Mouse (Mus musculus): ENCODE data around the gene Tbcd. TPM values are rescaled to one million over a fixed set of nuclear protein-coding genes. Genes with fewer than 3 reads are reported as not detected.
A peak's percentile ranks its signal among the peaks of the same experiment; 100 is the strongest.

Gene Tbcd
- polyA plus RNA-seq, 1 experiment: not detected

DNA sequence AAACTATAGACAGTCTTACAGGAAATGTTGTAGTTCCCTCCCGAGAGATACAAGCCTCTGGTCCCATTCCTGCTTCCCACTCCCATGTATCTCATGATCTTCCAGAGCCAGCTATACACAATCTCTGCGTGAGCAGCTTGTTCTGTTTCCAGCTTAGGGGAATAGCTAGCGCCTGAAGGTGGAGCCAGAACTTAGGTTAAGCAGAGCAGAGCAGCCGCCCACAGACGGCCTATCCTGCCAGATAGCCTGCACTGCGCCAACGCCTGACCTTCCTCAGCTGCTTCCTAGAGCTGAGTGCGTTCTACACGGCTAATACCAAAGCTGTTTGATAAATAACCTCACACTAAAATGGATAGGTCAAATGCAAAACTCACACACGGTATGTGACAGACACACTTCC lies 198.2 kb downstream of the Tbcd start:
- Histone ChIP-seq H3K4me1 (ENCODE audit: control insufficient read depth, insufficient read depth, low read length) (0 out of 2 replicates have a peak, but pooled peaks cover 2% of the 10 kb centered on the region), H3K4me3 (ENCODE audit: insufficient read depth, low read depth, low read length) (no peak overlapping the region), H3K27ac (ENCODE audit: insufficient read depth, low read depth, low read length) (no peak overlapping the region)
- TF ChIP-seq POLR2A (IDR thresholded peaks at IDR 0.05; ENCODE audit: insufficient read depth, low read depth, low read length): no peak
- TF ChIP-seq CTCF (IDR thresholded peaks at IDR 0.05; ENCODE audit: insufficient read depth, low read depth, low read length): no peak
- 64% methylated on average over 10 of the region's 10 CpGs for WGBS

DNA sequence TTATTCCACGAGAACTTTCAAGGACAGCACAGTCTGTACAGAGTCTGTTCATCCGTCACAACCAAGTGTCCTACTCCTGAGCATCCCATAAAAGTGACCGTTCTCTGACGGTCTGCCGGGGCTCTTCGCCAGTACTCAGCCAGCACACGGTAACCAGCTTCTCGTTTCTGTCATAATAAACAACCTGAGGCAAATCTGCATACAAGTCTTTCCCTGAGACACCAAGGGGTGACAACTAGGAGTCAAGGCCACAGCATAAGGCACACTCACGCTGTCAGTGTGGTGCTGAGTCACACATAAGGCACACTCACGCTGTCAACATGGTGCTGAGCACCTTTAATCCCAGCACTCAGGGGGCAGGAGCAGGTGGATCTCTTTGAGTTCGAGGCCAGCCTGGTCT lies 198.9 kb downstream of the Tbcd start:
- Histone ChIP-seq H3K4me1 (ENCODE audit: control insufficient read depth, insufficient read depth, low read length) (0 out of 2 replicates have a peak, but pooled peaks cover 2% of the 10 kb centered on the region), H3K27ac (ENCODE audit: insufficient read depth, low read depth, low read length) (no peak overlapping the region), H3K4me3 (ENCODE audit: insufficient read depth, low read depth, low read length) (no peak overlapping the region)
- 92% methylated on average over 11 of the region's 11 CpGs for WGBS
- no peak for TF ChIP-seq CTCF (IDR thresholded peaks at IDR 0.05; ENCODE audit: insufficient read depth, low read depth, low read length)
- no peak for TF ChIP-seq POLR2A (IDR thresholded peaks at IDR 0.05; ENCODE audit: insufficient read depth, low read depth, low read length)

DNA sequence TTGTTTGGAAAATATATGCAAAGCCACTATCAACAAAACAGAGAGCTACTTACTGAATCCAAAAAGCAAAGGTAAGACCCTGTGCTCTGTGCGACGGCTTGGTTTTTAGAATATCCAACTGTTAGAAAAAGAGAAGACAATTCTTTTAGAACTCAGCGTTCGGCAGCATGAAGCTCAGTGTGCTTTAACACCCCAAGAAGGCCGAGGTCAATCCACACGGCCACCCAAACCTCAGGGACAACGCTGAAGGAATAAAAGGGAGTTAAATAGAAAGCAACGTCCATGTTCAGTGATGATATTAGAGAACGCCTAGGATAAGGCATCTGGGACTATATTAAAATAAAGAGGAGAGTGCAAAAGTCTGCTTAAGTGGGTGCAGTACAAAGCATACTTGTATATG lies 199.8 kb downstream of the Tbcd start:
- Histone ChIP-seq H3K27ac (ENCODE audit: insufficient read depth, low read depth, low read length) (no peak overlapping the region), H3K4me1 (ENCODE audit: control insufficient read depth, insufficient read depth, low read length) (0 out of 2 replicates have a peak, but pooled peaks cover under 1% of the 10 kb centered on the region), H3K4me3 (ENCODE audit: insufficient read depth, low read depth, low read length) (no peak overlapping the region)
- no peak for TF ChIP-seq POLR2A (IDR thresholded peaks at IDR 0.05; ENCODE audit: insufficient read depth, low read depth, low read length)
- 95% methylated on average over 9 of the region's 9 CpGs for WGBS

DNA sequence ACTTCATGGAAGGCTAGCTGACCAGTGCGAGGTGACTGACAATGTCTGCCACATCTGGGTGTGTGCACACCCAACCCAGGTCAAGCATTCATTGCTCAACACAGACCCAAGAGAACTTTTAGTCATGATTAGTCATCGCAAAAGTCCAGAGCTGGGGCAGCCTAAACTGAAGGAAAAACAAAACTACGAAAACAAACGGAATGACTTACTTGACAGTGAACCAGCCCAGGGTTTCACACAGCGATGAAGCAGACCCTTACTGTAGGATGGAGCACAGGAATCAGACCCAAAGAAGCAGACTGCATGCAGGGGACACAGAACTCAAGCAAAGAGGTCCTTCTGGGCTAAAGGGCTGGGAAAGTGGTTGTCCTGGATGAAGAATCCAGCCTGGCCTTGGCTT lies 200.2 kb downstream of the Tbcd start:
- H3K27ac ChIP-seq (ENCODE audit: insufficient read depth, low read depth, low read length): no peak overlapping the region
- WGBS: 94% methylated on average over 5 of the region's 5 CpGs
- no peak overlapping the region for H3K4me3 ChIP-seq (ENCODE audit: insufficient read depth, low read depth, low read length)
- TF ChIP-seq POLR2A (IDR thresholded peaks at IDR 0.05; ENCODE audit: insufficient read depth, low read depth, low read length) (no peak), CTCF (IDR thresholded peaks at IDR 0.05; ENCODE audit: insufficient read depth, low read depth, low read length) (no peak)
- H3K4me1 ChIP-seq (ENCODE audit: control insufficient read depth, insufficient read depth, low read length): no peaks in the 10 kb centered on the region

DNA sequence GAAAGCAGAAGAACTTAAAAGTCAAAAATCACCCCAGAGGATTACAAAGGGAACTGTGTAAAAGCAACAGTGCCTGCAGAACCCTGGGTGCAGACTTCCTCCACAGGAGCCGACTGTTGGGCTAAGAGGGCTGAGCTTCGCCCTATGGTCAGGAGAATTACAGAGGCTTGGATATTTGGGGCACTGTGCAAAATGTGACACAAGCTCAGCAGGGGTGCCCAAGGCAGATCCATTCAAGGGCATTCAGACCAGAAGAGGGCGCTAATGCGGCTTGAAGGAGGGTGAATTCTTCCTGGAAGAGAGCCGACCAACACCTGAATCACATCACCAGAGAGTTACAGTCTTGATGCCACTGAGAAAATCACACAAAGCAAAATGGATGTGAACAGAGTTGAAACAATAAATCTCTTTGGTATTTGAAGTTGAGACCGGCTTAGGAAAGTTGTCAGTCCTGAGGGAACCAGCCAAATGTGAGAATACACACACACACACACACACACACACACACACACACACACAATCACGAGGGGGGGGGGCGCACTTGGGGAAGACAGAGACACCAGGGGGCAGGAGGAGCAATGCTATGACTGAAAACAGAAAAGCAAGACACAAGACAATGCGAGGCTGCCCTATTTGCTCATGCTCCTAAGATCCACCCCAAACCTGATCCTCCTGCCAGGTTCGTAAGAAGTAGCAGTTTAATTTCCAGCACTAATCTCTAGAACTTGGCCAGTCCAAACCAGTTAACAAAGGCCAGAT lies 201.0 kb downstream of the Tbcd start:
- Histone ChIP-seq H3K4me3 (ENCODE audit: insufficient read depth, low read depth, low read length) (no peak overlapping the region), H3K4me1 (ENCODE audit: control insufficient read depth, insufficient read depth, low read length) (no peaks in the 10 kb centered on the region), H3K27ac (ENCODE audit: insufficient read depth, low read depth, low read length) (no peak overlapping the region)
- whole genome bisulfite sequencing: 59% methylated on average over 10 of the region's 10 CpGs
- TF ChIP-seq CTCF (IDR thresholded peaks at IDR 0.05; ENCODE audit: insufficient read depth, low read depth, low read length) (peak; percentile 33; the same call in 1 of the 2 replicates), POLR2A (IDR thresholded peaks at IDR 0.05; ENCODE audit: insufficient read depth, low read depth, low read length) (no peak)

DNA sequence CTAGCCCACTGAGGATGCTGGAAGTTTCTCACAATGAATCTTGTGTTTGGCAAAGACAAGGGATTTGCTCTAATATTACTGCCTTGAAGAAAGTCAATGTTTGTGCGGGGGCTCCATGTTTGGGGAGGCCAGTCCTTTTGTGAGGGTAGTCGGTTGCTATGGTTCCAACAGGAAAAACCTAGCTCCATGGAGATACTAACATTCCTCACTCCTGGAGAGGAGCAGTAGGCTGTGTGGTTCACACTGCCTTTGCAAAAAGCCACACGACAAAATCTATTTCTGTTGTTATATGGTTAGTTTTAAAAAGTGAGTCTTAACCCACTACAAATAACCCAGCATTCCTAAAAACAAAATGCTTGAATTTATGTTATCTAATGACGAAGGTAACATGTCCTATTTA lies 201.9 kb downstream of the Tbcd start:
- whole genome bisulfite sequencing: 76% methylated on average over 4 of the region's 4 CpGs
- Histone ChIP-seq H3K4me1 (ENCODE audit: control insufficient read depth, insufficient read depth, low read length) (no peaks in the 10 kb centered on the region), H3K27ac (ENCODE audit: insufficient read depth, low read depth, low read length) (no peak overlapping the region), H3K4me3 (ENCODE audit: insufficient read depth, low read depth, low read length) (no peak overlapping the region)
- no peak for TF ChIP-seq CTCF (IDR thresholded peaks at IDR 0.05; ENCODE audit: insufficient read depth, low read depth, low read length)
- no peak for TF ChIP-seq POLR2A (IDR thresholded peaks at IDR 0.05; ENCODE audit: insufficient read depth, low read depth, low read length)

DNA sequence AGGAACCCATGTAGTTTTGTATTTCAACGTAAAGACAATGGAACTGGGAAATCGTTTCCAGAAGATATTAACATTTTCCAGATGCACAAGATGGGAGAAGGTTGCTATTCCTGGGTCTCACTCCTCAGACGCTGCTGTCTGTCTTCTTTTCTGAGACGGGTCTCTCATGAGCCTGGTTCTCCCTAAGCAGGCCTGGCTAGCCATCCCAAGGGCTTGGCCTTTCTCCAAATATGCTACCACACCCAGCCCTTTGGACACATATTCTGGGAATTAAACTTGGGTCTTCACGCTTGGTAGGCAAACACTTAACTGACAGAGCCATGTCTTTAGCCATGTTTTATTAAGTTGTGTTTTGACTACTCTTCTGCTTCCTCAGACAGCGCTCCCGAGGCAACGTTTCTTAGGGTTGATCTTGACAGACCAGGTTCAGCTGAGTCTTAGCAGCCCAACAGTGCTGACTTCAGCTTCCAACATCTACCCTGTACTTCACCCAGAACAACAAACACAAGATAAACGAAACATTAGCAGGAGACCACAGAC lies 202.7 kb downstream of the Tbcd start:
- WGBS: 80% methylated on average over 9 of the region's 9 CpGs
- no peak overlapping the region for H3K27ac ChIP-seq (ENCODE audit: insufficient read depth, low read depth, low read length)
- H3K4me1 ChIP-seq (ENCODE audit: control insufficient read depth, insufficient read depth, low read length): no peaks in the 10 kb centered on the region

DNA sequence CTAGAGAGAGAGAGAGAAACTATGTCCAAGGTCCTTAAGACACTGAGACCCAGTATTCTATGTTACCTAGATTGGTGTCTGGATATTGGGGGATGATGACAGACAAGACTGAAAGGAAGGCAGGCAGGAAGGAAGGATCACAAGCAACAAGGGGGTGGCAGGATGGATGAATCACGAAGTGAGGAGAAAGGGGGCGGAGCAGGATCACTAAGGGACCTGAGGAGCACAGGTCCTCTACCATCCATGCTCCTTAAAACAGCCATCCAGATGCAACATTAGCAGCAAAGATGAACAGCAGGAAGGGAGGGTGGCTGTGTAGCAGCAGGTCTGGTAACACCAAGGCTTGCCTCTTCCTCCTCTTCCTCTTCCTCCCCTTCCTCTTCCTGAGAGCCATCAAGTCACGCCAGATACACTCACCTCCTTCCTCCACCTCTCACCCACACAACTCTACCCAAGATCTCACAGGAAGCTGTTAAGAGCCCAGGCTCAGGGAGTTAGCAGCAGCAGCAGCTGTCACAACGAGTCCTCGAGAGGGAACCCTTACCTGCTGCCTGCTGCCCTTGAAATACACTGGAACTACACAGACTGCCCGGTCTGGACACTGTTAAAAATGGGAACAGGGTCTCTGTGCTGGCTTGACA lies 203.5 kb downstream of the Tbcd start:
- no peaks in the 10 kb centered on the region for H3K4me1 ChIP-seq (ENCODE audit: control insufficient read depth, insufficient read depth, low read length)
- H3K27ac ChIP-seq (ENCODE audit: insufficient read depth, low read depth, low read length): no peak overlapping the region
- TF ChIP-seq CTCF (IDR thresholded peaks at IDR 0.05; ENCODE audit: insufficient read depth, low read depth, low read length) (no peak), POLR2A (IDR thresholded peaks at IDR 0.05; ENCODE audit: insufficient read depth, low read depth, low read length) (no peak)
- 83% methylated on average over 6 of the region's 6 CpGs for WGBS
- H3K4me3 ChIP-seq (ENCODE audit: insufficient read depth, low read depth, low read length): no peak overlapping the region

More for the DNA sequence above, 202.7 kb downstream of the Tbcd start:
- no peak for TF ChIP-seq POLR2A (IDR thresholded peaks at IDR 0.05; ENCODE audit: insufficient read depth, low read depth, low read length)
- no peak for TF ChIP-seq CTCF (IDR thresholded peaks at IDR 0.05; ENCODE audit: insufficient read depth, low read depth, low read length)
- H3K4me3 ChIP-seq (ENCODE audit: insufficient read depth, low read depth, low read length): no peak overlapping the region

DNA sequence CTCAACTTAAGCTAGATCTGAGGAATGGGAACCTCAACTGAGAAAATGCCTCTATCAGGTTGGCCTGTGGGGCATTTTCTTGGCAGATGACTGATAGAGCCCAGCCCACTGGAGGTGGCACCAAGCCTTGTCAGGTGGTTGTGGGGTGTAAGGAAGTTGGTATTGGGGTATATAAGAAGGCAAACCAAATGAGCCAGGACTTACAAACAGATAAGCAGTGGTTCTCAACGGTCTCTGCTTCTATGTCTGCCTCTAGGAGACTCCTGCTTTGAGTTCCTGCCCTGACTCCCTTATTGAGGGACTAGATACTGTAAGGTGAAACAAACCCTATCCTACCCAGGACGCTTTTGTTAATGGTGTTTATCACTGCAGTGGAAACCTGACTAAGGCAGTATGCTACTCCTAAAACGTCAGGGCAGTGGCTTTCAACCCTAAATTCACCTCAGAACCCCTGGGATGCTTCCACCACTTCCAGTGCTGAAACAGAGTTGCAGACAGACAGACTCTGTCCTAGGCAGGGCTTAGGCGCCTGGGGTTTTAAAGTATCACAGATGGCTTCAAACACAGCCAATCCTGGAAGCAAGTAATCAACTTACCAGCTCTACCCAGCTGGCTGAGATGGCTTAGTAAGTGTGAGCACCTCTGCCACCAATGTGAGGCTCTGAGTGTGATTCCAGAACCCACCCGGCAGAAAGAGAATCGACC lies 204.2 kb downstream of the Tbcd start:
- TF ChIP-seq CTCF (IDR thresholded peaks at IDR 0.05; ENCODE audit: insufficient read depth, low read depth, low read length) (no peak), POLR2A (IDR thresholded peaks at IDR 0.05; ENCODE audit: insufficient read depth, low read depth, low read length) (no peak)
- WGBS: 94% methylated on average over 6 of the region's 6 CpGs

More for the DNA sequence above, 204.2 kb downstream of the Tbcd start:
- Histone ChIP-seq H3K27ac (ENCODE audit: insufficient read depth, low read depth, low read length) (no peak overlapping the region), H3K4me1 (ENCODE audit: control insufficient read depth, insufficient read depth, low read length) (no peaks in the 10 kb centered on the region), H3K4me3 (ENCODE audit: insufficient read depth, low read depth, low read length) (no peak overlapping the region)
